ENCODE assay signal across 34 mouse cellular contexts in genomic region chr13:62963358-62963757, GRCm38 (mm10).
"Had no signal": no experiment of that assay in that cellular context is flagged by ENCODE, and none has a peak within 500 bp of the region (broad histone marks: within the 10 kb centered on the region; RNA-seq: fewer than 3 reads in every experiment).

No protein-coding gene starts in this region.

- H3K9ac ChIP-seq: heart, embryonic 12.5 days; heart, embryonic 13.5 days; heart, embryonic 15.5 days; hindbrain, embryonic 12.5 days; hindbrain, embryonic 13.5 days; hindbrain, embryonic 14.5 days; hindbrain, embryonic 15.5 days; intestine, embryonic 15.5 days; kidney, embryonic 15.5 days had no signal

- H3K27ac ChIP-seq: heart, embryonic 13.5 days; heart, embryonic 15.5 days; hindbrain, embryonic 10.5 days; hindbrain, embryonic 12.5 days; hindbrain, embryonic 13.5 days; hindbrain, embryonic 14.5 days; hindbrain, embryonic 15.5 days; hindbrain, postnatal 0 days; intestine, embryonic 15.5 days; kidney, embryonic 15.5 days; kidney, postnatal 0 days; layer of hippocampus, adult 2 months; left cerebral cortex, adult 2 months had no signal

- H3K36me3 ChIP-seq: heart, embryonic 10.5 days; heart, embryonic 15.5 days; hindbrain, embryonic 12.5 days; hindbrain, embryonic 15.5 days; intestine, embryonic 15.5 days; kidney, embryonic 15.5 days had no signal

- H3K9me3 ChIP-seq: heart, embryonic 10.5 days; heart, embryonic 12.5 days; heart, embryonic 13.5 days; heart, embryonic 15.5 days; hindbrain, embryonic 10.5 days; hindbrain, embryonic 12.5 days; hindbrain, embryonic 13.5 days; hindbrain, embryonic 15.5 days; intestine, embryonic 15.5 days; kidney, embryonic 15.5 days had no signal

- ATAC-seq: hindbrain, embryonic 16.5 days; hindbrain, postnatal 0 days; inflammation-experienced regulatory T-cells, adult 6 months; intestine, embryonic 15.5 days; intestine, postnatal 0 days had no signal

- H3K4me3 ChIP-seq: heart, embryonic 10.5 days; heart, embryonic 12.5 days; heart, embryonic 13.5 days; heart, embryonic 15.5 days; hindbrain, embryonic 10.5 days; hindbrain, embryonic 12.5 days; hindbrain, embryonic 13.5 days; hindbrain, embryonic 15.5 days; intestine, embryonic 15.5 days; kidney, embryonic 15.5 days; layer of hippocampus, adult 2 months; left cerebral cortex, adult 2 months had no signal

- H3K4me2 ChIP-seq: heart, embryonic 11.5 days; heart, embryonic 12.5 days; heart, embryonic 13.5 days; heart, embryonic 15.5 days; hindbrain, embryonic 12.5 days; hindbrain, embryonic 13.5 days; hindbrain, embryonic 14.5 days; hindbrain, embryonic 15.5 days; intestine, embryonic 15.5 days; kidney, embryonic 15.5 days had no signal

- H3K27me3 ChIP-seq: heart, embryonic 12.5 days; heart, embryonic 15.5 days; hindbrain, embryonic 12.5 days; hindbrain, embryonic 13.5 days; intestine, embryonic 15.5 days; kidney, embryonic 15.5 days had no signal

- DNase-seq: heart, postnatal 10 days; heart, postnatal 14 days; heart, postnatal 36 days; kidney, adult 11 months; kidney, adult 18-20 months; kidney, adult 2 months; kidney, adult 8-10 months; kidney, adult 9 months; kidney, postnatal 10 days; kidney, postnatal 14 days; kidney, postnatal 25 days; kidney, postnatal 36 days; kidney, postnatal 4 days; layer of hippocampus, adult 9-11 months; layer of hippocampus, postnatal 36 days had no signal

- H3K4me1 ChIP-seq: intestine, embryonic 15.5 days had no signal
